Mouse (Mus musculus) CD4-positive helper T cell, adult 2 months (primary cell): ENCODE measurements at regions not wholly inside any gene's neighbourhood (a gene's known extent, or its start where the extent isn't known, plus 50 kb on each side); places are given as distances from the start of the nearest gene placed in this dataset.
A peak's percentile ranks its signal among the peaks of the same experiment; 100 is the strongest.

ENCODE experiments used
- DNase-seq: peaks from one replicate; pipeline ENCODE4 v3.0.0-alpha.2; 2012; ENCODE audit warnings: low read depth, missing footprints, low spot score

GRCm38 (mm10) chr10:122386748-122387147 lies 61.6 kb upstream of the Avpr1a start:
- no peak for DNase-seq

- DNase-seq, result no peak
Observed at GRCm38 (mm10) chr10:122379661-122380344, 68.5 kb upstream of the Avpr1a start.

- no peak for DNase-seq
Observed at GRCm38 (mm10) chr10:122343291-122343690, 105.0 kb upstream of the Avpr1a start.

- no peak for DNase-seq
Observed at GRCm38 (mm10) chr10:122342356-122342755, 105.9 kb upstream of the Avpr1a start.

- DNase-seq, result no peak
Observed at GRCm38 (mm10) chr10:122326851-122327250, 121.4 kb upstream of the Avpr1a start.

GRCm38 (mm10) chr10:122318886-122319285 lies 129.4 kb upstream of the Avpr1a start:
- no peak for DNase-seq

- no peak for DNase-seq
Observed at GRCm38 (mm10) chr10:122310646-122311193, 137.6 kb upstream of the Avpr1a start.

GRCm38 (mm10) chr10:122308691-122309090 lies 139.6 kb upstream of the Avpr1a start:
- DNase-seq, result no peak

GRCm38 (mm10) chr10:122302259-122302658 lies 146.0 kb upstream of the Avpr1a start:
- no peak for DNase-seq

- DNase-seq, result no peak
Observed at GRCm38 (mm10) chr10:122295921-122296425, 152.3 kb upstream of the Avpr1a start.

- DNase-seq, result no peak
Observed at GRCm38 (mm10) chr10:122291611-122292010, 156.7 kb upstream of the Avpr1a start.

GRCm38 (mm10) chr10:122291091-122291490 lies 157.2 kb upstream of the Avpr1a start:
- no peak for DNase-seq

GRCm38 (mm10) chr10:122274885-122275284 lies 173.4 kb upstream of the Avpr1a start:
- no peak for DNase-seq

GRCm38 (mm10) chr10:122274181-122274580 lies 174.1 kb upstream of the Avpr1a start:
- DNase-seq, result no peak

- DNase-seq, result no peak
Observed at GRCm38 (mm10) chr10:122264070-122264469, 166.9 kb upstream of the Rxylt1 start.

- no peak for DNase-seq
Observed at GRCm38 (mm10) chr10:122259354-122259753, 162.2 kb upstream of the Rxylt1 start.

GRCm38 (mm10) chr10:122258711-122259110 lies 161.5 kb upstream of the Rxylt1 start:
- DNase-seq, result no peak

GRCm38 (mm10) chr10:122231818-122232217 lies 134.6 kb upstream of the Rxylt1 start:
- DNase-seq, result no peak

- DNase-seq, result no peak
Observed at GRCm38 (mm10) chr10:122230746-122231145, 133.6 kb upstream of the Rxylt1 start.

GRCm38 (mm10) chr10:122225679-122226078 lies 128.5 kb upstream of the Rxylt1 start:
- no peak for DNase-seq

GRCm38 (mm10) chr10:122223076-122223475 lies 125.9 kb upstream of the Rxylt1 start:
- DNase-seq, result no peak

GRCm38 (mm10) chr10:122217594-122217993 lies 120.4 kb upstream of the Rxylt1 start:
- DNase-seq, result no peak

- peak; percentile 59 for DNase-seq
Observed at GRCm38 (mm10) chr10:122199791-122200190, 102.6 kb upstream of the Rxylt1 start.
